Mouse (Mus musculus): Measurements from ENCODE around the gene Osbpl8. TPM values are rescaled to one million over a fixed set of nuclear protein-coding genes. Genes with fewer than 3 reads are reported as not detected.
"Not testable (repeated sequence)": the region's sequence is repeated elsewhere in the genome, so short reads cannot be mapped to it uniquely, and the experiment has no call there.

Osbpl8 gene
- total and polyA plus RNA-seq, 2 experiments from 2014 or later, result 15.0 to 45.6 TPM

DNA sequence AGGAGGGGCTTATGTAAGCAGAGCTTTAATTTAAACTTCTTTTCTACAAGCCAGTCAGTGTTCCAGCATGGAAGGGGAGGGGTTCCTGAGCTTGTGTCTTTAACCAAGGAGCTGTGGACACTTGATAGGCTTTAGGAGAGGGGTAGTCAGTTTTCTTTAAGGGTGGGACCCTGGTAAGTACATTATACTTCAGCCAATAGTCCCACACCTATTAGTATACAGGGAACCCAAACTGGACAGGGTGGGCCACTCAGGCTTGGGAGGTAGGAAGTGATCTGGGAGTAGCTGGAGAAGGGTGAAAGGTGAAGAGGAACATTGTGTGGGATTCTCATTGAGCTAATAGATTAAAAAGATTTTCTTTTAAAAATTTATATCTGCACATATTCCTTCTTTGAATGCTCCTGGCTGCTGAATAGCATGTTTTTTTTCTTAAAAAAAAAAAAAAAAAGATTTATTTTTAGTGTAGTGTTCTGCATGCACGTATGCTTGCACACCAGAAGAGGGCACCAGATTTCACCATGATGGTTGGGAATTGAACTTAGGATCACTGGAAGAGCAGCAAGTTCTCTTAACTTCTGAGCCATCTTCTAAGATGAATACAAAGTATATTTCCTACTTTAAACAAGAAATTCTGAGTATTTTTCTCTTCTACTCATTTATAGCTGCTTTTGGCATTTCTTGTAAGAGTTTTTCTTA, 21.2 kb downstream of the Osbpl8 start:
- DNase-seq (ENCODE audit: low spot score) (no peak), ATAC-seq (ENCODE audit: low FRiP score) (no peak)
- Histone ChIP-seq H3K9ac (replicated peaks; ENCODE audit: low read length, poor library complexity, severe bottlenecking) (no peak overlapping the region), H3K4me3 (ENCODE audit: low read depth, low read length) (no peak overlapping the region), H3K4me1 (ENCODE audit: insufficient read depth, low read length) (no peaks in the 10 kb centered on the region; the same call in 1 of the 2 replicates), H3K27ac (ENCODE audit: low read depth, low read length) (no peak overlapping the region), H3K4me2 (ENCODE audit: low read depth, low read length, poor library complexity, severe bottlenecking) (no peak overlapping the region), H3K36me3 (ENCODE audit: insufficient read depth, low read length) (no peaks in the 10 kb centered on the region), H3K9me3 (ENCODE audit: low read length) (no peaks in the 10 kb centered on the region), H3K27me3 (ENCODE audit: insufficient read depth, low read length) (no peaks in the 10 kb centered on the region)
- WGBS, result 100% methylated on average over 1 of the region's 1 CpGs
- TF ChIP-seq CTCF (IDR thresholded peaks at IDR 0.05), result peak; percentile 51

DNA sequence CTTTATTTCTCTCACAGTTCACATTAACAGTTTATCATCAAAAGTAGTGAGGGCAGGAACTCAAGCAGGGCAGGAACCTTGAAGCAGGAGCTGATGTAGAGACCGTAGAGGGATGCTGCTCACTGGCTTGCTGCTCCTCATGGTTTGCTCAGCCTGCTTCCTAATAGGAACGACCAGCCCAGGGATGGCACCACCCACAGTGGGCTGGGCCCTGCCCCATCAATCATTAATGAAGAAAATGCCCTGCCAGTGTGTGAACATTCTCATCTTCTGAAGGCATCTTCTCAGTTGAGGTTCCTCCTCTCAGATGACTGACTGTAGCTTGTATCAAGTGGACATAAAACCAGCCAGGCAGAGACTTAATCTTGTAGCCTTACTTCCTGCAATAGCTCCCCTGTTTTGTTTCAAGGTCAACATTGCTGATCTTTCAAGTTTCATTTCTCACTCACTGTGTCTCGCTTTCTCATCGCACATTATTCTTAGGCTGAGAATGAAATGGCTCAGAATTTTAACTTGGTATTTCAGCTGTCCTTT, 24.5 kb downstream of the Osbpl8 start:
- no peak overlapping the region for H3K27ac ChIP-seq (ENCODE audit: low read depth, low read length)
- no peak overlapping the region for H3K4me3 ChIP-seq (ENCODE audit: low read depth, low read length)
- no peaks in the 10 kb centered on the region for H3K27me3 ChIP-seq (ENCODE audit: insufficient read depth, low read length)
- no peak overlapping the region for H3K4me2 ChIP-seq (ENCODE audit: low read depth, low read length, poor library complexity, severe bottlenecking)
- no peaks in the 10 kb centered on the region for H3K36me3 ChIP-seq (ENCODE audit: insufficient read depth, low read length)
- H3K4me1 ChIP-seq (ENCODE audit: insufficient read depth, low read length), result no peaks in the 10 kb centered on the region
- DNase-seq (ENCODE audit: low spot score) (no peak), ATAC-seq (ENCODE audit: low FRiP score) (no peak)
- H3K9me3 ChIP-seq (ENCODE audit: low read length), result no peaks in the 10 kb centered on the region
- no peak overlapping the region for H3K9ac ChIP-seq (replicated peaks; ENCODE audit: low read length, poor library complexity, severe bottlenecking)
- TF ChIP-seq CTCF (IDR thresholded peaks at IDR 0.05), result no peak
- 78% methylated on average over 4 of the region's 4 CpGs for WGBS

DNA sequence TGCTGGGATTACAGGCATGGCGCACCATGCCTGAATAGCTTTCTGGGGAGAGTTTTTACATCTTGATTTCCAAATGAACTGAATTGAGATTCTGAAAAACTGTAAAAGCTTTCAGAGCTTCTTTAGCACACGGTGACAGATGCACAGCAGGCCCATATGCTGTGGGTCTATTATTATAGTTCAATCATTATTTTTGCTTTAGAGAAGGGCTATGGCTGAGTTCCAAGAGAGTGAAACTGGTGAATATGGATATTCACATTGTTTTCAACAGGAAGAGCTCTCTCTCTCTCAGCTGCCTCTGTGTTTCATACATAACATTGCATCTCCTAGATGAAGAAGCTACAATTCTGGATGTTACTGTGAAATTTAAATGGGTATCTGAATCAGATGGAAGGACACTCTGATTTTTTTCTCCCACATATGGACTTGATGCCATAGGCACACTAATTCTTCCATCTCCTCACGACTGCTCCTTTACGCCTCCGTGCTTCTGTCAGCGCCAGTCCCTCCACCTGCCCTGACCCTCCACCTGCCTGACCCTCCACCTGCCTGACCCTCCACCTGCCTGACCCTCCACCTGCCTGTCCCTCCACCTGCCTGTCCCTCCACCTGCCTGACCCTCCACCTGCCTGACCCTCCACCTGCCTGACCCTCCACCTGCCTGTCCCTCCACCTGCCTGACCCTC, 25.7 kb downstream of the Osbpl8 start:
- no peak overlapping the region for H3K4me2 ChIP-seq (ENCODE audit: low read depth, low read length, poor library complexity, severe bottlenecking)
- H3K9ac ChIP-seq (replicated peaks; ENCODE audit: low read length, poor library complexity, severe bottlenecking), result no peak overlapping the region
- H3K27ac ChIP-seq (ENCODE audit: low read depth, low read length), result no peak overlapping the region
- H3K4me3 ChIP-seq (ENCODE audit: low read depth, low read length), result no peak overlapping the region
- ATAC-seq (ENCODE audit: low FRiP score) (no peak), DNase-seq (ENCODE audit: low spot score) (peak; percentile 54)
- H3K27me3 ChIP-seq (ENCODE audit: insufficient read depth, low read length), result no peaks in the 10 kb centered on the region
- no peaks in the 10 kb centered on the region for H3K36me3 ChIP-seq (ENCODE audit: insufficient read depth, low read length)
- 50% methylated on average over 6 of the region's 6 CpGs for WGBS
- H3K9me3 ChIP-seq (ENCODE audit: low read length), result no peaks in the 10 kb centered on the region
- TF ChIP-seq CTCF (IDR thresholded peaks at IDR 0.05), result no peak
- no peaks in the 10 kb centered on the region for H3K4me1 ChIP-seq (ENCODE audit: insufficient read depth, low read length)

DNA sequence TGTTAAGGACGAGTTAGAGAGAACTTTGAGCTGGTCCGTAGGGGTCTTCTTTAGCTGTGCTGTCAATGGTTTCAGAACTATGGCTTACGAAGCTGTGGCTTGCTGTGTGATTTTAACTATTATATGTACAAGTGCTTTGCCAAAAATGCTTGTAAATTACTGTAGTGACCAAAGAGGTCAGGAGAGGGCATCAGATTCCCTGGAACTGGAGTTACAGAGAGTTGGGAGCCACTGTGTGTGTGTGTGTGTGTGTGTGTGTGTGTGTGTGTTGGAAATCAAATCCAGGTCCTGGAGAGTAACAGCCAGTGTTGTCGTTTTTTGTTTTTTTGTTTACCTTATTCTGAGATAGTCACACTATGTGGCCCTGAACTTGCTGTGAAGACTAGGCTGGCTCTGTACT, 29.0 kb downstream of the Osbpl8 start:
- Histone ChIP-seq H3K4me1 (ENCODE audit: insufficient read depth, low read length) (no peaks in the 10 kb centered on the region), H3K4me3 (ENCODE audit: low read depth, low read length) (no peak overlapping the region), H3K9ac (replicated peaks; ENCODE audit: low read length, poor library complexity, severe bottlenecking) (no peak overlapping the region), H3K27me3 (ENCODE audit: insufficient read depth, low read length) (no peaks in the 10 kb centered on the region), H3K4me2 (ENCODE audit: low read depth, low read length, poor library complexity, severe bottlenecking) (no peak overlapping the region), H3K36me3 (ENCODE audit: insufficient read depth, low read length) (no peaks in the 10 kb centered on the region), H3K27ac (ENCODE audit: low read depth, low read length) (no peak overlapping the region), H3K9me3 (ENCODE audit: low read length) (no peaks in the 10 kb centered on the region)
- ATAC-seq (ENCODE audit: low FRiP score) (no peak), DNase-seq (ENCODE audit: low spot score) (no peak)
- 75% methylated on average over 4 of the region's 4 CpGs for whole genome bisulfite sequencing
- 0 out of 2 replicates have a peak, but pooled peaks have one; percentile 12 for TF ChIP-seq CTCF (IDR thresholded peaks at IDR 0.05)

DNA sequence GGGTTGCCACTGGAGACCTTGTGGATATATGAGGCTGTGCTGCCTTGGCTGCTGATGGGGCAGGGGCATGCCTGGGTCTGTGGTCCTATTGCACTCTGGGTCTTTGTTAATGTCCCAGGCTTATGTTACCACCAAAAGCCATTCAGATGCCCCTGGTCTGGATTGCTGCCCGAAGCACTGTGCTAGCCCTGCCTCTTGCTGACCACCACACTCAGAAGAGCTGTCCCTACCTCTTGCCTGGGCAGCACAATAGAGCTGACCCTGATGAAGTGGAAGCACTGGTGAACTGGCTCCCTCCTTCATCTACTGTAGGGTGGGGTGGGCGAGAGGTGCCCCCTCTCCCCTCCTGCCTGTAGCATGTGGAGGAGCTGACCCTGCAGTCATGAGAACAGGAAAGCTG, 31.6 kb downstream of the Osbpl8 start:
- H3K27me3 ChIP-seq (ENCODE audit: insufficient read depth, low read length), result no peaks in the 10 kb centered on the region
- no peaks in the 10 kb centered on the region for H3K9me3 ChIP-seq (ENCODE audit: low read length)
- H3K27ac ChIP-seq (ENCODE audit: low read depth, low read length), result no peak overlapping the region
- H3K4me3 ChIP-seq (ENCODE audit: low read depth, low read length), result no peak overlapping the region
- no peak for TF ChIP-seq CTCF (IDR thresholded peaks at IDR 0.05)
- H3K4me1 ChIP-seq (ENCODE audit: insufficient read depth, low read length), result no peaks in the 10 kb centered on the region
- ATAC-seq (ENCODE audit: low FRiP score) (no peak), DNase-seq (ENCODE audit: low spot score) (no peak)
- H3K36me3 ChIP-seq (ENCODE audit: insufficient read depth, low read length), result no peaks in the 10 kb centered on the region
- no peak overlapping the region for H3K4me2 ChIP-seq (ENCODE audit: low read depth, low read length, poor library complexity, severe bottlenecking)
- no peak overlapping the region for H3K9ac ChIP-seq (replicated peaks; ENCODE audit: low read length, poor library complexity, severe bottlenecking)
- 97% methylated on average over 2 of the region's 2 CpGs for WGBS

DNA sequence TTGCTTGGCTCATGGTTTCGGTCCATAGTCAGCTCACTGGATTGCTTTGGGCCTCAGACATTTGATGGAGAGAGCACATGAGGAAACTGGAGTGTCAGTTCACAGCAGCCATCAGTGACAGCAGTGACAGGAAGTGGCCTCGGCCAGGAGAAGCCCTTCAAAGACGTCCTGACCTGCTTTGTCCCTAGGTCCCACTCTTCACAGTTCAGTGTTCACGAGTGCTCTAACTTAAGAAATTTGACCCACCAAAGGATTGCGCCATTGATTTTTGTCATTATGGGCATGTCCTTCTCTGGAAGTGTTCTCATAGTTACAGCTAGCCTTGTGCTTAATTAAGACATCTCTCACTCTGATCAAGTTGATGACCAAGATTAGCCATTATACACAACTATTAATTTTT, 34.2 kb downstream of the Osbpl8 start:
- not testable (repeated sequence) for H3K36me3 ChIP-seq (ENCODE audit: insufficient read depth, low read length); H3K4me1 ChIP-seq (ENCODE audit: insufficient read depth, low read length); H3K4me3 ChIP-seq (ENCODE audit: low read depth, low read length); H3K27me3 ChIP-seq (ENCODE audit: insufficient read depth, low read length); H3K4me2 ChIP-seq (ENCODE audit: low read depth, low read length, poor library complexity, severe bottlenecking); H3K9me3 ChIP-seq (ENCODE audit: low read length); H3K9ac ChIP-seq (replicated peaks; ENCODE audit: low read length, poor library complexity, severe bottlenecking); DNase-seq (ENCODE audit: low spot score); ATAC-seq (ENCODE audit: low FRiP score); H3K27ac ChIP-seq (ENCODE audit: low read depth, low read length)
- WGBS, result 72% methylated on average over 2 of the region's 5 CpGs

Data from midbrain, postnatal 0 days (tissue).